Mouse (Mus musculus): ENCODE measurements around the gene Wrnip1. TPM values are rescaled to one million over a fixed set of nuclear protein-coding genes. Genes with fewer than 3 reads are reported as not detected.

The Wrnip1 gene
- polyA plus RNA-seq (2014; fragmentation: Nextera tagmentation; extraction: Ambion mirVana): 17.5 and 19.7 TPM in 2 replicates

DNA sequence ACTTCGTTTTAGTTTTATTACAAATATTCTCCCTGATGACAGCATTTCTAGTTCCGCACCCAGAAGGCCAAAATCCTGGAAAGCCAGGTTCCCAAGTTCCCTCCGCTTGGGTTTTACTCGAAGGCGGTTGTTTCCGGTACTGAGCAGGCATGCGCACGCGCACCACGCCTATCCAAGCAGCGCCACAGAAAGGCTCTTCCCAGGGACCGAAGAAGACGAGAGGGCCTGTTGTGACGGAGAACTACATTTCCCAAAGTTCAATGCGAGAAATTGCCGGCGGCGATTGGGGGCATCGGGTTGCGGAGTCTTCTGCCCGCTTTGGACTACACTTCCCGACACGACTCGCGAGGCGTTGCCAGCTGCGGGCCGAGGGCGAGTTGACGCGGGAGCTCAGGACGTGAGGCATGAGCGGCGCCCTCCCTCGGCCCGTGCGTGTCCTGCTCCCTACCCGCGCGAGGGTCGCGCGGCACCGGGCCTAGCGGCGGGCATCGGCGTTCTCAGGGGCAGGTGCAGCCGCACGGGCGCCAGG is at the start of gene Wrnip1:
Wrnip1 (plus strand) TSS at position 346 of the 529 bp plus-strand sequence.
- DNase-seq (ENCODE audit: low spot score): peak; percentile 99
- H3K9ac ChIP-seq (ENCODE audit: low read length): peak within 1 kb of the TSS; percentile 75
- no peaks in the 10 kb centered on the region for H3K4me1 ChIP-seq (ENCODE audit: control insufficient read depth, insufficient read depth, low read length)
- no peaks in the 10 kb centered on the region for H3K27me3 ChIP-seq (ENCODE audit: control insufficient read depth, insufficient read depth, low read length)
- H3K36me3 ChIP-seq (ENCODE audit: control insufficient read depth, insufficient read depth, low read length): peaks cover 2% of the 10 kb centered on the region
- peak within 1 kb of the TSS; percentile 90 for H3K4me2 ChIP-seq (ENCODE audit: low read depth, severe bottlenecking)
- H3K9me3 ChIP-seq (ENCODE audit: control insufficient read depth, low read length): no peaks in the 10 kb centered on the region
- H3K4me3 ChIP-seq (ENCODE audit: low read depth, low read length): peak within 1 kb of the TSS; percentile 76
- under 1% methylated on average over 46 of the region's 51 CpGs for WGBS
- ATAC-seq (ENCODE audit: insufficient number of reproducible peaks, low FRiP score, low TSS enrichment, low read depth): peak; percentile 94
- no peak within 1 kb of the TSS for H3K27ac ChIP-seq (replicated peaks; ENCODE audit: low read depth, low read length)

DNA sequence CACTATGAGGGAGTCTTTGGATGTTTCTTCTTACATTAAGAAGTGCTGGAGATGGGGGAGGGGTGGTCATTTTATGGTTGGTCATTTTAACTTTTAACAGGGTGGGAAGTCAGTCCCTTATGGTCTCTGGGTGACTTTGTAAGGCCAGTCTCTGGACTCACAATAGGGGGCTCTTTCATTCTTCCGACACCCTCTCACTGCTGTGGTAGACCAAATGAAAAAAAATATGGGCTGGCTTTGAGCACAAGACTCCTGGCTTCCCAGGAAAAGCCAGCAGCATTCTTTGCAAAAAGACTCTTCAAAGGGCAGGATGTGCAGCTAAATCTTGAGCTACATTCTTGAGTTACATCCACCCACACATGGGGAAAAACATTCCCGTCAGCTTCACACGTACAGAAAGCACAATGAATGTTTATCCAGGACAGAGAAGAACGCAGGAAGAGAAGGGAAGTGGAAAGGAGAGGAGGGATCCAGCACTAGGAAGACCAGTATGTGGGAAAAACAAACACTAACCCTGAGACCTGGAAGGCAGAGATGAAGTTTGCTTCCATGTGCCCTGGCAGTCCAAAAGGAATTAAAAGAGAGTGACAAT is 49.7 kb upstream of the Wrnip1 start:
- H3K4me2 ChIP-seq (ENCODE audit: low read depth, severe bottlenecking): no peak overlapping the region
- 32% methylated on average over 4 of the region's 4 CpGs for WGBS
- H3K9me3 ChIP-seq (ENCODE audit: control insufficient read depth, low read length): no peaks in the 10 kb centered on the region
- H3K36me3 ChIP-seq (ENCODE audit: control insufficient read depth, insufficient read depth, low read length): no peaks in the 10 kb centered on the region
- no peak overlapping the region for H3K4me3 ChIP-seq (ENCODE audit: low read depth, low read length)
- no peaks in the 10 kb centered on the region for H3K4me1 ChIP-seq (ENCODE audit: control insufficient read depth, insufficient read depth, low read length)
- no peaks in the 10 kb centered on the region for H3K27me3 ChIP-seq (ENCODE audit: control insufficient read depth, insufficient read depth, low read length)
- ATAC-seq (ENCODE audit: insufficient number of reproducible peaks, low FRiP score, low TSS enrichment, low read depth) (no peak), DNase-seq (ENCODE audit: low spot score) (no peak)
- H3K27ac ChIP-seq (replicated peaks; ENCODE audit: low read depth, low read length): no peak overlapping the region
- H3K9ac ChIP-seq (ENCODE audit: low read length): no peak overlapping the region

DNA sequence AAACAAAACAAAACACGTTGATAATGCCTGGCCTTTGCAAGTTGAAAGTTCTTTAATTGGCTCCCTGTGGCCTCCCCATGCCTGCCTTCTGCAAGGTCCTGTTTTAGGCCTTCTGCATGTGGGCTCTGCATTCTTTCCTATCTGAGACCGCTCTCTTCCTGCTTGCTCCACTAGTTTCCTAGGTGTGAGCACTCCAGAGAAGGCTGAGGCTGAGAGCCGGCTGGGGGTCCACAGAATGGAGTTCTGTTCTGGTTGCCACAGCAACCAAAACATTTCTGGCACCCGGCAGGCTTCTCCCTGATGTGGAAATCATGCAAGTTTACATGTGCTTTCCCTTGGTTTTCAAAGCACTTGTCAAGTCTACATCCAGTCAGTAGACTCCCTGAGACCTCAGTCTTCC is 42.8 kb upstream of the Wrnip1 start:
- Histone ChIP-seq H3K4me1 (ENCODE audit: control insufficient read depth, insufficient read depth, low read length) (no peaks in the 10 kb centered on the region; the same call in 1 of the 2 replicates), H3K9me3 (ENCODE audit: control insufficient read depth, low read length) (no peaks in the 10 kb centered on the region), H3K27me3 (ENCODE audit: control insufficient read depth, insufficient read depth, low read length) (no peaks in the 10 kb centered on the region), H3K27ac (replicated peaks; ENCODE audit: low read depth, low read length) (no peak overlapping the region), H3K36me3 (ENCODE audit: control insufficient read depth, insufficient read depth, low read length) (no peaks in the 10 kb centered on the region), H3K4me2 (ENCODE audit: low read depth, severe bottlenecking) (no peak overlapping the region), H3K4me3 (ENCODE audit: low read depth, low read length) (no peak overlapping the region), H3K9ac (ENCODE audit: low read length) (no peak overlapping the region)
- WGBS: 15% methylated on average over 4 of the region's 4 CpGs
- ATAC-seq (ENCODE audit: insufficient number of reproducible peaks, low FRiP score, low TSS enrichment, low read depth): no peak
- DNase-seq (ENCODE audit: low spot score): no peak

DNA sequence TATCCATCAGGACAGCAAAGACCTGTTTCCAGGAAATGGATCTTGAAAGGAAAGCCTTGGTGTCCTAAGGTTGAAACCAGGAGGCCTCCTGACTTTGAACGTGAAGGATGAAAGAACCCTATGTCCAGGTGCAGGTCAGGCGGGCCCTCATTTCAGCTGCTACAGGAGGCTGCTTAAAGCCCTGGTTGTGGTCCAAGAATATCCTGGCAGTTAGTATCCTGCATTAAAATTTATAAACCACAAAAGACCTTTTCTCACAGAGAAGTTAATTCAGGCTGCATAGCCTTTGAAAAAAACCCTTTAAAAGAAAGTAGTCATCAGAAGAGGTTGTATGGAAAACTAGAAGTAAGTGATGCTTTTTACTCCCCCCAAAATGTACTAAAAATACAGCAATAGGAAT is 41.0 kb upstream of the Wrnip1 start:
- no peak for ATAC-seq (ENCODE audit: insufficient number of reproducible peaks, low FRiP score, low TSS enrichment, low read depth)
- WGBS: 80% methylated on average over 2 of the region's 2 CpGs

DNA sequence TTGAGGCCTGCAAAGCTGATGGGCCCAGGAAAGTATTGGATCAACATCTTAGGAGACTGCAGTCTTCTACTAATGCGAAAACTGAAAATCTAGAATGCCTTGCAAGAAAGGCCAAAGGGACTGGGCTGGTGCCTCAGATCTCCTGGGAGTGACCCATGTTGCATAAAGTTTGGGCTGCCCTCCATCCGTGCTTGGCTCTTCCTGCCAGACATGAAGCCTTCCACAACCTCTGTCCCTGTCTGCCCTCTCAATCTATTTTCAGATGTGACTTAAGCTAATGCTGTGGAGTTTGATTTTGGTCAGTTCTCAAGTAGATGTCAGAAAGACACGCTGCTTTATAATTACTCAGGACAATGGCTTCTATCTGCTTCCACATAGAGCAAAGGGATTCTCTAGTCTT is 38.7 kb upstream of the Wrnip1 start:
- Histone ChIP-seq H3K27ac (replicated peaks; ENCODE audit: low read depth, low read length) (no peak overlapping the region), H3K4me1 (ENCODE audit: control insufficient read depth, insufficient read depth, low read length) (no peaks in the 10 kb centered on the region), H3K27me3 (ENCODE audit: control insufficient read depth, insufficient read depth, low read length) (no peaks in the 10 kb centered on the region), H3K36me3 (ENCODE audit: control insufficient read depth, insufficient read depth, low read length) (no peaks in the 10 kb centered on the region), H3K4me2 (ENCODE audit: low read depth, severe bottlenecking) (no peak overlapping the region), H3K9ac (ENCODE audit: low read length) (no peak overlapping the region), H3K4me3 (ENCODE audit: low read depth, low read length) (no peak overlapping the region), H3K9me3 (ENCODE audit: control insufficient read depth, low read length) (no peaks in the 10 kb centered on the region)
- ATAC-seq (ENCODE audit: insufficient number of reproducible peaks, low FRiP score, low TSS enrichment, low read depth) (no peak), DNase-seq (ENCODE audit: low spot score) (no peak)
- 83% methylated on average over 3 of the region's 3 CpGs for WGBS

More for the DNA sequence above, 41.0 kb upstream of the Wrnip1 start:
- Histone ChIP-seq H3K9me3 (ENCODE audit: control insufficient read depth, low read length) (no peaks in the 10 kb centered on the region), H3K4me2 (ENCODE audit: low read depth, severe bottlenecking) (no peak overlapping the region), H3K36me3 (ENCODE audit: control insufficient read depth, insufficient read depth, low read length) (no peaks in the 10 kb centered on the region), H3K9ac (ENCODE audit: low read length) (no peak overlapping the region), H3K4me1 (ENCODE audit: control insufficient read depth, insufficient read depth, low read length) (no peaks in the 10 kb centered on the region; the same call in 1 of the 2 replicates), H3K27ac (replicated peaks; ENCODE audit: low read depth, low read length) (no peak overlapping the region), H3K27me3 (ENCODE audit: control insufficient read depth, insufficient read depth, low read length) (no peaks in the 10 kb centered on the region), H3K4me3 (ENCODE audit: low read depth, low read length) (no peak overlapping the region)
- no peak for DNase-seq (ENCODE audit: low spot score)

DNA sequence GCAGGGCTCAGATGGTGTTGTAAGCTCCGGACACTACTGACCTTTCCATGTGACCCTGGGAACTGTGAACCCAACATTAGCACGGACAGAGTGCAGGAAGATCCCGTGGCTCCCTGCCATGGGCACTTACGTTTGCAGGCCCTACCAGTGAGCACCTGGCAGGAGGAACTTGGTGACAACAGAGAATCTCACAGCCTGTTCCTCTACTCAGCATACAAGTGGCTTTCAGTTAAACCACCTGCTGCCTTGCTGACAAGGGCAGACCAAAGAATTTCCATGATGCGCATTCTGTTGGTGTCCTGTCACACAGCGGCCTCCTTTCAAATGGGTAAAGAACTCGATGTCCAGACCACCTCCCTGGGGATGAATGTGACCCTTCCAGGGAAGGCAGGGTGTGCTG is 37.4 kb upstream of the Wrnip1 start:
- Histone ChIP-seq H3K27ac (replicated peaks; ENCODE audit: low read depth, low read length) (no peak overlapping the region), H3K36me3 (ENCODE audit: control insufficient read depth, insufficient read depth, low read length) (no peaks in the 10 kb centered on the region), H3K9me3 (ENCODE audit: control insufficient read depth, low read length) (no peaks in the 10 kb centered on the region), H3K27me3 (ENCODE audit: control insufficient read depth, insufficient read depth, low read length) (no peaks in the 10 kb centered on the region), H3K4me3 (ENCODE audit: low read depth, low read length) (no peak overlapping the region), H3K4me1 (ENCODE audit: control insufficient read depth, insufficient read depth, low read length) (no peaks in the 10 kb centered on the region), H3K9ac (ENCODE audit: low read length) (no peak overlapping the region), H3K4me2 (ENCODE audit: low read depth, severe bottlenecking) (no peak overlapping the region)
- 46% methylated on average over 7 of the region's 7 CpGs for WGBS
- DNase-seq (ENCODE audit: low spot score): no peak
- no peak for ATAC-seq (ENCODE audit: insufficient number of reproducible peaks, low FRiP score, low TSS enrichment, low read depth)

DNA sequence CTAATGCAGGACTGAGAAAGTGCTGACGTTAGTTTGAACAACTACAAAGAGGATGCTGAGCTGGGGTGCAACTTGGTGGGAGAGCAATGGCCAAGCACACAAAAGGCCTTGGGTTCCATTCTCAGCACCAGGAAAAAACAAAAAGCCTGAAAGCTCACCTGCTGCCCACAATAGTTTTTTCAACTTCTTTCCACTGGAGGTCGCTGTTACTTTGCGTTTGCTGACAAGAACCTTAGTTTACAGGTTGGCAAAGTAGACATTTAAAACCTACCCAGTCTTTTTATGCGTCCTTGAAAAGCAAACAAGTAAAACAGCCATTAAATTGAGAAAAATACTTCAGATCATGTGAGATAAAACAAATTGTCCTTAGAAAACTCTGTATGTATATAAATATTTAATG is 33.7 kb upstream of the Wrnip1 start:
- Histone ChIP-seq H3K9me3 (ENCODE audit: control insufficient read depth, low read length) (no peaks in the 10 kb centered on the region), H3K4me2 (ENCODE audit: low read depth, severe bottlenecking) (no peak overlapping the region), H3K36me3 (ENCODE audit: control insufficient read depth, insufficient read depth, low read length) (no peaks in the 10 kb centered on the region), H3K4me1 (ENCODE audit: control insufficient read depth, insufficient read depth, low read length) (no peaks in the 10 kb centered on the region), H3K4me3 (ENCODE audit: low read depth, low read length) (no peak overlapping the region), H3K27ac (replicated peaks; ENCODE audit: low read depth, low read length) (no peak overlapping the region), H3K27me3 (ENCODE audit: control insufficient read depth, insufficient read depth, low read length) (no peaks in the 10 kb centered on the region), H3K9ac (ENCODE audit: low read length) (no peak overlapping the region)
- DNase-seq (ENCODE audit: low spot score) (peak; percentile 46), ATAC-seq (ENCODE audit: insufficient number of reproducible peaks, low FRiP score, low TSS enrichment, low read depth) (no peak)
- 6% methylated on average over 4 of the region's 4 CpGs for WGBS

DNA sequence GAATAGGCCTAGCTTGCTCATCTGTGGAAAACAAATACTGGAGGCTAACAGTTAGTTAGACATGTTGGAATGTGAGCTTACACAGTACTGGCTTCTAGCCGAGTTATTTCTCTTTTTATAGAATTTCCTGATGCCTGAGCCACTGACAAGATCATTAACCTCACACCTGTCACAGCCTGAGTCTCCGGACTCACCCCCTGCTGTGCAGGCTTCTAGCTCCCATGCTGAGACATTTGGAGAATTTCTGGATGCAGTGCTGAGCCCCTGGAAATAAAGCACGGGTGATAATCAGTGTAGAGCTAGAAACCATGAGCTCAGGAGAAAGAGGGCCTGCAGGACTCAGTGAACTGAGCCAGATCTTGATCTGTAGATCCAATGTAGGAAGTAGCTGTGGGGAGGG is 31.9 kb upstream of the Wrnip1 start:
- WGBS: 11% methylated on average over 3 of the region's 3 CpGs
- H3K27me3 ChIP-seq (ENCODE audit: control insufficient read depth, insufficient read depth, low read length): no peaks in the 10 kb centered on the region
- H3K27ac ChIP-seq (replicated peaks; ENCODE audit: low read depth, low read length): no peak overlapping the region
- ATAC-seq (ENCODE audit: insufficient number of reproducible peaks, low FRiP score, low TSS enrichment, low read depth) (no peak), DNase-seq (ENCODE audit: low spot score) (no peak)
- no peaks in the 10 kb centered on the region for H3K9me3 ChIP-seq (ENCODE audit: control insufficient read depth, low read length)
- H3K4me2 ChIP-seq (ENCODE audit: low read depth, severe bottlenecking): no peak overlapping the region
- no peaks in the 10 kb centered on the region for H3K4me1 ChIP-seq (ENCODE audit: control insufficient read depth, insufficient read depth, low read length)
- H3K36me3 ChIP-seq (ENCODE audit: control insufficient read depth, insufficient read depth, low read length): no peaks in the 10 kb centered on the region
- no peak overlapping the region for H3K9ac ChIP-seq (ENCODE audit: low read length)
- no peak overlapping the region for H3K4me3 ChIP-seq (ENCODE audit: low read depth, low read length)

DNA sequence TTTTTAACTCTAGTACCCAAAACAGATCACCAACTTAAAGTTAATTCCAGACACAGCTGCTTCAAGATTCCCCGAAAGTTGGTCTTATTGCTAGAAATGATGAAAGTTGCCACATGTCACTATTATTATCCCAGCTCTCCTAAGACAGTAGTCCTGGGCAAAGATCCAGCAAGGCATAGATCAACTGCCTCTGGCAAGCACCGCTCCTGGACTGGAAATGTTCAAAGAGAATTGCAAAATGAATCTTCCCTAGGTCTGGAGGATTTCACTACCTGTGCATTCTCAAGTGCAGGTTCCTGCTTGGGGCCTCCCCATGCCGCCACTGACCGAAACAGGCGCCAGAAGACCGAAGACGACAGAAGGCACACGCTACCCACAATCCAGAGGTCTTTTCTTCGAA is 25.9 kb upstream of the Wrnip1 start:
- no peak for DNase-seq (ENCODE audit: low spot score)
- H3K4me1 ChIP-seq (ENCODE audit: control insufficient read depth, insufficient read depth, low read length): no peaks in the 10 kb centered on the region

More for the DNA sequence above, 25.9 kb upstream of the Wrnip1 start:
- Histone ChIP-seq H3K4me3 (ENCODE audit: low read depth, low read length) (no peak overlapping the region), H3K4me2 (ENCODE audit: low read depth, severe bottlenecking) (no peak overlapping the region), H3K9ac (ENCODE audit: low read length) (no peak overlapping the region), H3K27me3 (ENCODE audit: control insufficient read depth, insufficient read depth, low read length) (no peaks in the 10 kb centered on the region), H3K27ac (replicated peaks; ENCODE audit: low read depth, low read length) (no peak overlapping the region), H3K9me3 (ENCODE audit: control insufficient read depth, low read length) (no peaks in the 10 kb centered on the region), H3K36me3 (ENCODE audit: control insufficient read depth, insufficient read depth, low read length) (no peaks in the 10 kb centered on the region)
- 93% methylated on average over 9 of the region's 9 CpGs for WGBS
- ATAC-seq (ENCODE audit: insufficient number of reproducible peaks, low FRiP score, low TSS enrichment, low read depth): no peak

Measured in limb, embryonic 11.5 days (tissue).